Mouse (Mus musculus) lung, adult 18-20 months (tissue): ENCODE data around the gene Ttc3.
"Not testable (repeated sequence)": the region's sequence is repeated elsewhere in the genome, so short reads cannot be mapped to it uniquely, and the experiment has no call there.

Source experiments
- DNase-seq, 2 experiments: peaks; one replicate each; pipeline ENCODE4 v3.0.0; 2022; ENCODE audit warnings: mixed read lengths in 2 of 2

Gene Ttc3

DNA sequence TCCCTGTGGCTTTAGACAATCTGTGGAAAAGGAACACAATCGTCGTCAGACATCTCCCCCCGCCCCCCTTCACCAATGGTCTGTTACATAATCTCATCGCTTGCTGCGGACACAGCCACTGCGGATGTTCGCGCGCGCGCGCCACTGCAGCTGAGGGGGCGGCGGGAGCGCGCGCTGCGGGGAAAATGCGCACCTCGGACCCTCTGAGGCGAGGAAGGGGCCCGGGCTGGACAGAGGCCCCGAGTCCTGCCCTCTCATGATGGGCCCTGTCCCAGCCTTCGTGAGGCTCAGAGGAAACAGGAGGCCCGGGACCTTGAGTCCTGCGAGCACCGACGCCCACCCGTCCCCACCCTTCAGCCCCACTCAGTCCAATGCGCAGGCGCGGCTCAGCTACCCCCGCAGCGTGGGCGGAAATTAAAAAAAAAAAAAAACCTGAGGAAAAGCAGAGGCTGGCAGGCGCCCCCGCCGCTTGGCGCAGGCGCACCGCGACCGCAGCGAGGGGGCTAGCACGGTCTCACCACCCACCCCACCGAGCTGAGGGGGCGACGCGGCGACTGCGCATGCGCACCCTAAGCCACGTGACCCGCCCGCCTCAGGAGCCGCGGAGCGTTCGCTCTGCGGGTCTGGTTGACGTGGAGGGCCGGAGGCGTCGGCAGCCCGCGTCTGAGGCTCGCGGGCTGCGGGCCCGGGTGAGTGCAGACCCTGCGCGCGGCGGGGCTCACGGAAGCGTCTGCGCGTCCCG lies at the start of gene Ttc3:
Gene Ttc3, plus strand, starts transcription at position 446 of the 742 bp plus-strand sequence.
- DNase-seq: peak; percentile 89

DNA sequence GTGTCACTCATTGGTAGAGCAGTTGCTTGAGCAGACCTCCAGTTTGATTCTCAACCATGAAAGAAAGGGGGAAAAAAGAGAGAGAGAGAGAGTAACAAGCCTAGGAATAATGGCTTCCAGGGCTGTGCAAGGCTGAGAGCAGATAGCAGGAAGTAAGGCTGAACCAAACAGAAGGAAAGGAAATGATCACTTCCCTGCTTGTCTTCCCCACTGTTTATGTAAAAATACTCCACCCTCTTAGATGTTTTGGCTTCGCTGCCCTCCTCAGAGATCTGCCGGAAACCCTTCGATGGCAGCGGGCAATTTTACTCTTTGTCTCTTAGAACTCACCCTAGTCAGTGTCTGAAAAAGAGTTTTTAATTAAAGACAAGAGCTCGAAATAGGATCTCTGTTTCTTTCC lies 46.7 kb upstream of the Ttc3 start:
- DNase-seq: peak in 1 of 2 experiments; percentile 30

DNA sequence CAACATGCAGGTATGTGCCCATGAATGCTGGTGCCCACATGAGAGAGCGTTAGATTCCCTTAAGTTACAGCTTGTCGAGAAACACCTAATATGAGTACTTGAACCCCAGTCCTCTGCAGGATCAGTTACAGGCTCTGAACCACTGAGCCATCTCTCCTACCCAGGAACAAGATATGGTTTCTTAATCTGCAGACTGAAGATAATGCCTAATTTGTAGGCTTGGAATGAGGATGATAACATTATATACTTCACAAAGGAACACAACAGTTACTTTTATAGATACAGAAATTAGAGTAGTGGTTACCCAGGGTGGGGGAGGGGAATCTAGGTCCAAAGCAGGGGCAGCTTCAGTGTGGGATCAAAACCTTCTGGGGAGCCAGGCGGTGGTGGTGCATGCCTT lies 44.4 kb upstream of the Ttc3 start:
- no peak for DNase-seq

DNA sequence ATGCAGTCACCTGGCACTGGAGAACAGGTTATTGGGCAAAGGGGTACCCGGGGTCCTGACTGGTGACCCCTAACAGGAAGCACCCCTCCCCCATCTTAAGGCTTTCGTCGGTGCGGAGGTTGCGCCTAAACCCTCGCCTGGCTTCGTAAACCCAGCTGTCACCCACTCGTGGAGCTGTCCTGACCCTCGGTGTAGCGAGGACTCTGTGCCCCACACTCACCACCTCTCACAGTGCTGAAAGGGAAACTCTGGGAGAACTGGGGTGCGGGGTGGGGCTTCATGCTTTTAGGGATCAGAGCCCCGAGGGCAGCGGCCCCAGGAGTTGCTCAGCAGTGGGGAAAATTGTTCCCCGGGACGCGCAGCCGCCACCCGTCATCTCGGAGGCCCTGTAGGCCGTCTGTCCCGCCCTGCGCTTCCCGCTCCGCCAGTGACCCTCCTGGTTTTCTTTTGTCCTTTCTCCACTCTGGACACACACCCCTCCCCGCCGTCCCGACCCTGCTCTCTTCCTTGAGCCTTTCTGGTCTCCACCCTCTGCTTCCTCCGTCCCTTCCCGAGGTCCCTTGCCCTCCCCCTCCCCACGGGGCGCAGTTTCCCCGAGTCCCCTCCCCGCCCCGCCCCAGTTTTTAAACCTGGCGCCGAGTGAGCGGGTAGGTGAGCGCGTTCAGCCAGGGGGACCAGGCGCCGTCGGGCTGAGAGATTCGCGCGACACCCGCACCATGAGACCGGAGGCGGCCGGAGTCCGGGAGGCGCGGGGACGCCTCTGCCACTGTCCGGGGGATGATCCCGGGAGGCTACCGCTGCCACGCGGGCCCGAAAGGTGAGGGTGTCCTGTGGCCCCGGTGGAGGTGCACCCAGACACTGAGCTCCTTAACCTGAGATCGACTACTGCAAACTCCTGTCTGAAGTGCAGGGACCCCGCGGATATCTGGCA lies 42.4 kb upstream of the Ttc3 start, which contains the start of gene Ripply3:
Gene Ripply3, plus strand, starts transcription at position 640 of the 931 bp plus-strand sequence.
- DNase-seq: peak; percentile 84 to 89

DNA sequence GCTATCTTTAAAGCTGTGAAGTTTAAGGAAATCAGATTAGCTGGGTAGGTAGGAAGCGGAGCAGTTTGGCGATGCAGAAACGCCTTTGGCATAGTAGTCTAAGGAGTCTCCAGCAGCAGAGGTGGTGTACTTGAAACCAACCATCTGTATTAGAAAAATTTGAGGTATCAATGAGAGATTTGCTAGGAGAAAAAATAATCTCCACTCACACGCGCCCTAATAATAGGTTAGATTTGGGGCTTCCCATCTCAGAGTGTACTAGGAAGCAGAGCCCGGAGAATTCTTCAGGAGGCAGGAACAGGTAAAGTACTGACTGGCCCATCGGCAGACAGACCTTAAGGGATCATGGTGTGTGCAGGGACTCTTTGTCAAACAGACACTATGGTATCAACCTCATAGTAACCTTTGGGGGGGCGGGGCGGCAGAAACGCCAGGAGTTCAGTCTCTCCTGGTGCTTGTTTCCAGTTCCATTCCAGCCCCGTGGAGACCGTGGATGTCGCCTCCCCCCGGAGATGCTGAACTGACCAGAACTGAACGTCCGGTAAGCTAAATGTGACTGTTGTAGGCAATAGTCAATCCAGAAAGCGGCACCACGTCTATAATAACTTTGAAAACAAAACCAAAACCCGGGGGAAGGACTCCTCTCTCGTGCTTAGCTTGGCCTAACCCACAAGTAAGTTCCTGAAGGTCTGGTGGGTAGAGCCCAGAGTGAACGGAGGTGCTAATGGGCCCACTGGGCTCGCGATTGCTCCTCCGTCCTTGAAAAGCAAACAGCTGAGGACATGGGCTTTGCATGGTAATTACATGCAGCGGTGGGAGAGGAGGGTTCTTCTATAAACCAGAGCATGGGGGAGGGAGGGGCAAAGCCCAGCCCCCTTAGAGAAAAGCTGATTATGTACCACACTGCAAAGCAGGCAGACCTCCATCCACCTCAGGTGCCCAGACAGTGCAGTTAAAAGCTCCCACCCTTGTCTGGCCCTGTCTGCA lies 41.2 kb upstream of the Ttc3 start:
- no peak for DNase-seq

DNA sequence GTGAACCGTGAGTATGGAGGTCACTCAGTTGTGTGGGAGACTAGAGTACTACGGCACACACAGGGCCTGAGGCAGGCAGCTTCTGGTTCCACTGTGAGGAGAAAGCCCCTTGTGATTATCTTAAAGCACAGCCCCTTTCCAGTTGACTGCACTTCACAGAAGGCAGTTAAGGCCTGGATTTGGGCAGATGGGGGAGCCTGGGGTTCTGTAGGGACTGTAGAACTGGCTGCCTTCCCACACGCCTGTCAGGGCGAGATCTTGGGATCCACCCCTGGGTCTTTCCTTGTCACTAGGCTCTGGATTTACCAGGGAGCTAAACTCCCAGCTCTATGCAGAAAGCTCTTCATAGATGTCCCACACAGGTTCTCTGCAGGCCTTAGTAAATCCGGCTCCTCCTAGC lies 40.0 kb upstream of the Ttc3 start:
- no peak for DNase-seq

DNA sequence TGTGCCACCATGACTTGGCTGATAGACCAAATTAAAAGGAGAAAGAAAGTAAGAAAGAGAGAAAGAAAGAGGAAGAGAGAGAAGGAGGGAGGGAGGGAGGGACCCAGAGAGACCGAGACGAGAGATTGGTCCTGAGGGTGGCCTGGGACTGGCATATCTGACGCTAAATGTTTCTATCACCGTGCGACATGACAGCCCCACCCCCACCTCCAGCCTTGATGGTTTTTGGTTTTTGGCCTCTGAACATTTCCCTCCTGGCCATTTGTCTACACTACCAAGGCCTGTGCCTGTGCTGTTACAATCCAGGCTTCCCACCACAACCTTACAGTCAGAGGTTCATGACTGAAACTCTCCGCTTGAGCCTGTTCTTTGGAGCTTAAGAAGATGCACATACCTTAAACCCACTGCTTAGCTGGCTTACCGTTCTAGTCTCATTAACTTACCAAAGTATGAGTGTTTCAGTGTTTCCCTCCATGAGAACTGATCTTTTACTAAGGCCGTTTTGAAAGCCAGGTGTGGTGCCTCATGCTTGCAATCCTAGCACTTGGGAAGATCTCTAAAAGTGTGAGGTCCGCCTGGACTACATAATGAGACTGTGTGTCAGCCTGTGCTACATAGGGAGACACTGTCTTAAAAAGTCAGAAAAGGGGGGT lies 39.1 kb upstream of the Ttc3 start:
- no peak for DNase-seq

DNA sequence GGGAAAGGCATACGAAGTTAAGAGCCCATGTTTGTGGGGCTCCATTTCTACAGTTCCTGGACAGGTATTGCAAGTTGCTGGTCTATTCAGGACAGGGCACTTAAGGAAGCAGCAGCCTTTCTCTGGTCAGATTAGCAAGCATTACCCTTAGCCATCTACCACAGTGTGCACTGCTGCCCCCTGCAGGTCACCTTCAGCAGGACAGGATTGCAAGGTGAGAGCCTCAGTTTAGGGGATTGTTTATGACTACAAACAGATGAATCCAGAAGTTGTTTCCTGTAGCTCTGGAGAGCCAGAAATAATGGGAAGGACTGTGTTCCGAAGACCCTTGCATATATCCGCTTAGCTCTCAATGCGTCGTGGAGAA lies 38.5 kb upstream of the Ttc3 start:
- DNase-seq: peak; percentile 68 to 78

DNA sequence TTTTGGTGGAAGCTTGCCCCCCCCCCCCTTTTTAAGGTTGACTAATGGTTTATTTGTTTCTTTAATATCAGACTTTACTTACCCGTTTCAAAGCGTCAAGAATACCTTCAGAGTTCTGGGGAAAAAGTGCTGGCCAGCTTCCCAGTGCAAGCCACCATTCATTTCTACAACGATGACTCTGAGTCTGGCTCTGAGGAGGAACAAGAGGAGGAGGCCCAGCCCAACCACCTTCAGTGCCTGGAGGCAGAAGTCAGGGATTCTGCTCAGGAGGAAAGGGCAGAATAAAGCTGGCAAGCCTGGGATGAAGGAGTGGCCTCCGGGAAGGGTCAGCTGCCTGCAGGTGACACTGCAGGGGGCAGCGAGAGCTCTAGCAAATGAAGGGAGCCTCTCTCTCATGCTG lies 34.8 kb upstream of the Ttc3 start:
- no peak for DNase-seq

DNA sequence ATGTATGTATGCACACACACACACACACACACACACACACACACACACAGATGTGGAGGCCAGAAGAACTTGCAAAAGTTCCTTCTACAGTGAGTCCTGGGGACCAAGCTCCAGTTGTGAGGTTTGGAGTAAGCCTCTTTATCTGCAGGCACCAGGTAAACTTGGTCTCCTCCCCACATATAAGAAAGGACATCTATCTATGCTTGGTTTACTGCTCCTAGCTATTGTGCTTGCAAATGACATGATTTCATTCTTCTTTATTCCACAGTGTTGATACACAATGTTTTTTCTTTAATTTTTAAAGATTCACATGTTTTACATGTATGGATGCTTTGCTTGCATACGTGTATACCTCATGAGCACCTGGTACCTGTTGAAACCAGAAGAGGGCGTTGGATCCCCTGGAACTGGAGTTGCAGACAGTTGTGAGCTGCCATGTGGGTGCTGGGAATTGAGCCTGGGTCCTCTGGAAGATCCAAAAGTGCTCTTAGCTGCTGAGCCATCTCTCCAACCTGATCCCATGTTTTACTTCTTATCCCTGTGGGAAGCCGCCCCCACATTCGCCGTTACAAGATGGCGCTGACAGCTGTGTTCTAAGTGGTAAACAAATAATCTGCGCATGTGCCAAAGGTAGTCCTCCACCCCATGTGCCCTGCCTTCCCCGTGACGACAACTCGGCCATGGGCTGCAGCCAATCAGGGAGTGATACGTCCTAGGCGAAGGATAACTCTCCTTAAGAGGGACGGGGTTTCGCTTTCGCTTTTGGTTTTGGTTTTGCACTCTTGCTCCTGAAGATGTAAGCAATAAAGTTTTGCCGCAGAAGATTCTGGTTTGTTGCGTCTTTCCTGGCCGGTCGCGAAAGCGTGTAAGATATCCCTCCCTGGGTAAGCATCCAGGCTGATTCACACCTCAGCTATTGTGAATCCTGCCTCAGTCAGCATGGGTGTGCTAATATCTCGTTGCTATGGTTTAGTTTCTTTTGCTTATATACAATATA lies 31.0 kb upstream of the Ttc3 start:
- not testable (repeated sequence) for DNase-seq

DNA sequence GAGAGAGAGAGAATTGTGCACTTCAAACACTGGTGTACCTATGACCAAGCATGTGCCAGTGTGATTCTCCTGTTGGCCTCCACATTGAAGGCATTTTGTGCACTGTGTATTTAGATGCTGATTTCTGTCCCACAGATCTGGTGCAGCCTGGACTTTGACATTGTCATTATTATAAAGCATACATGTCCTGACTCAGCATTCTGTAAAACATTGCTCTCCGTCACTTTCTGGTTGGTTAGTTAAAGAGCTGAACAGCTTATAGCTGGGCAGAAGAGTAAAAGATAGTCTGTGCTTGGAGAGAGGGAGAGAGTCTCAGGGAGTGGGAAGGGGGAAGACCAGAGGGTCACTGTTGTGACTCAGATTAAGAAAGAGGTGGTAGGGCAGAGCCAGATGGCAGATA lies 24.7 kb upstream of the Ttc3 start:
- no peak for DNase-seq

DNA sequence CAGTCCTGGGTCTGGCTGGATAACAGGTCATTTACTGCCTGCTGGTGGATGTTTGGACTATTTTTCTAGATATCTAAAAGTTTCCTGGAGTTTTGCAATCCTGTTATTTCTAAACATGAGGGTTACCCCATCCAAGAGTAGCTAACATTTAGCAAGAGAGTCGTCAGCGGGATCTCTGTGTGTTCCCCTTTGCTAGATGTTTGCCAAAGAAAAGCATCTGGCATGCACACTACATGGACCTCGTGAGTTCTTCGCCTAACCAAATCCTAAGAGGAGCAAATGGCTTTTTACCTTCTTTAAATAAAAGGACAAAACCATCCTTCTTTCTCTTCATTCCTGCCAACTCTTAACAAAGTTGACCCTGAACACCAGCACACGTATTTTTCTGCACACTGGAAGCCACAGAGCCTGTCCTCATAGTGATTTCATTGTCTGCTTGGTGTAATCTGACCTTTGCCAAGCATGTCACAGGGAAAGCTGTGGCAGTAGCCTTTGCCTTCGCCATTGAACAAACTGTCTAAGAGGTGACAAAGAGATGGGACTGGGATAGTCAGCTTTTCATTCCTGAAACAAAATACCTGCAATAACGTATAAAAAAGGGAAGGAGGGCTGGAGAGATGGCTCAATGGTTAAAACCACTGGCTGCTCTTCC lies 23.2 kb upstream of the Ttc3 start:
- DNase-seq: no peak

DNA sequence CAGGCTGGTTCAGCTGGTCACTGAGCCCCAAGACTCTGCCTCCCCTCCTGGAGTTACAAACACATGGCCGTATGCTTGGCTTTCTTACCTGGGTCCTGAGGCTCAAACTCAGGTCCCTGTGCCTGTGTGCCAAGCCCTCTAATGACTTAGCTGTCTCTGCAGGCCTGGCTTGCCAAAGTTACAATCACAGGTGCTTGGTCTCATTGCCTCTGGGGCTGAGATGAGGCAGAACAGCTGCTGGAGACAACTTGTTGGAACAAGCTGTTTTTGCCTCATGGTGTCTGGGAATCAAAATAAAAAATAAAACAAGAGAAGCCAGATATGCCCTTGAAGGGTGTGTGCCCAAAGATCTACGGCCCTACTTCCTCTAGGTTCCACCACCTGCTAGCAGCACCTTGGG lies 21.6 kb upstream of the Ttc3 start:
- no peak for DNase-seq

DNA sequence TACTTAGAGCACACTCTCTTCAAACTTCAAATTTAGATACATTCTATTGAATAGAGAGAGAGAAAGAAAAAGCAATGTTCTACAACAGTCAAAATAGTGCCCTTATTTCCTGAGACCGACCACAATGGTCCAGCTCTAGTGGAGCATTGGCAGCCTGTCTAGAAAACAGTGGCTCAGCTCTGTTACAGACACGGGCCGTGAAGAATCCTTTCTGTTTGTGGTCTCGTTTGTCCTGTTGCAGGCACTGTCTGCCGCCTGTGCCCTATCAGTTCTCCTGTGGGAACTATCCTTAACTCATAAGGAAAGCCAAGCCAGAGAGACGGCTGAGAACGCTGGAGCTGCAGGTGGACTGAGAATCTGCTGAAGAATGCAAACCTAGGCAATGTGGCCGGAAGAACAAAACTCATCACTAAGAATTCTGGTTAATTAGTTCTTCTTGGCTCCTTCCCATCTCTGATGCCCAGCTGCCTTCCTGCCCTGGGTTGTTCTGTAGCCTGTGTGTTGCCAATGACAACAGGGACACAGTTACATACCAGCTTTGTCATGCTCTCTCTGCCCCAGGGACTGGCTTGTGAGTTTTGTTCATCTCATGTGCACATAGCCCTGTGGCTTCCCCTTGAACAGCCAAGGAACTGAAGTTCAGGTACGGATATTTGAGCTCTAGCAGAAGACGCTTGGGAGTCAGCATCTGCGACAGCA lies 20.7 kb upstream of the Ttc3 start:
- DNase-seq: no peak

DNA sequence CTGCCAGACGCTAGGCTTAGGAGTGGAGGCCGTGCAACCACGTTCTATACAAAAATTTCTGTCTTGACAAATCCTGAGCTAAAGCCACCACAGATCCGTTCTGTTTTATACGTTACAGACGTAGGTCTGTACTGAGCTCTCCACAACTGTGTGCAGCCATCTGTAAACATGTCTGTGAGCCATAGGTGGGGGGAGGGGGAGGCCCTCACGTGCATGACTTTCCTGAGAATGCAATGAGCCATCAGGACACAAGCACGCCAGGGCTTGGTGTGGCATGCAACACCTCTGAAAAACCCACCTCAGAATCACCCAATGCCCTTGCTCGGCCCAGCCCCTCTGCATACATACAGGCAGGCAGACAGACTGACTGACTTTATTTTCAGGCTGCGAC lies 20.1 kb upstream of the Ttc3 start:
- no peak for DNase-seq

DNA sequence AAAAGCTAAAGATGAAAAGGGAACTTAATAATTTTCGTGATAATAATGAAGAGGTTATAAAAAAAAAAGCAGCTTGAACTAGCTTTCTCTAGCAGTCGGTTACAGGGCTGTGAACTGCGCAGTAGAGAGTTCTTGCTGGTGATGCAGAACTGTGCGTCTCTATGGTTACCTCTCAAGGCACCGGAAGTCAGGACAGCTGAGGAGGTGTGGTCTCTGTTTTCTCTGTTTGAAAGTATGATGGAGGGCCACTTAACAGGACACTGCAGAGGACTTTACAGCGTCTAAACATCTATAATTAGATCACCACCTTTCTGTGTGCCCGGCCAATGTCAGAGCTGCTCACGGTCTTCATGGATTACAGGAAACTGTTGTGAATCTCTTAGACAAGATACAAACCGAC lies 16.0 kb upstream of the Ttc3 start:
- peak; percentile 14 to 15 for DNase-seq

DNA sequence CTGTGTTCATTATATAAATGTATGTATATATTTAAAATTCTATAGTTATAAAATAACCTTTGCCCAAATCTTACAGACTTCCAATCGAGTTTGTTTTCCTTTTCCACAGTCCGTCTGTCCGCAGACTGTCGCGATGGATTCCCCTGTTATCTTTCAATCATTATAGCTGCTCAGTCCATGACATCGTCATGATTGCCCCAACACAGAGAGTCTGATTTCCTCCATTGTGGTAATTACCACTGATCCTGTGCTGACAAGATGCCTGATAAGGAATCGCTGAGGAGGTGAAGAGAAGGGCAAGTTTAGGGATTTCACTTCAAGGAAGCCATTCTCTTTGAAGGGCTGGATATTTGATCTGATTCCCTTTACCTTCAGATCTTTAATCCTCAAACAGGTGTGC lies 14.4 kb upstream of the Ttc3 start:
- DNase-seq: no peak

DNA sequence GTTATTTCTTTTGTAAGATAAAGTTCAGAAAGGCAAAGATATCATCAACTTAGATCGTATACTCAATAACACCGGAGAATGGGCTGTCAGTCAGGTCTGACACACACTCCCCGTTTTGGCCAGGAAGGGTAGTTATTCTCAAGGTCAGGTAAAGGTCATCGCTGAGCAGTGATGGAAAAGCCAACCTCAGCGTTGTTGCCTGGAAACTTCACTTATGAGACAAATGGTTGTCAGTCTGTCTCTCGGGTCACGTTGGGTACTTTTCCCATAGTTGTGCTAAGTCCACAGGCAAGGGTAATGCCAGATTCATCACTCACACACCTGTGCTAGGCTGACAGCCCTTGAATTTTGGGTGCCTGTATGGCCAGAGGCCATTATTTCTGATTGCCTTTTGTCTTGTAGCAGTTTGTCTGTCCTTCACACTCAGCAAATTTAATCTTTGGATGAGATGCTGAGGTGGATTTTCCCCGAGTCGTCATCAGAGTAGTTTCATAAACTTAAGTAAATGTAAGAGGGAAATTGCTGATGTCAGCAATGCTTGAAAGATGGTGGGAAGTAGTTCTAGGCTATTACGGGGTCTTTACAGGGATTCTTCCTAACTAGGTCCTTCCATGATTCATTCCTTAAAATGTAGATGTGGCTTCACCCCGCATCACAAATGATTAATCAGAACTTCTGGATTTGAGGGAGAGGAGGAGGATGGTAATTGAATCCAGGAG lies 13.5 kb upstream of the Ttc3 start:
- no peak for DNase-seq

DNA sequence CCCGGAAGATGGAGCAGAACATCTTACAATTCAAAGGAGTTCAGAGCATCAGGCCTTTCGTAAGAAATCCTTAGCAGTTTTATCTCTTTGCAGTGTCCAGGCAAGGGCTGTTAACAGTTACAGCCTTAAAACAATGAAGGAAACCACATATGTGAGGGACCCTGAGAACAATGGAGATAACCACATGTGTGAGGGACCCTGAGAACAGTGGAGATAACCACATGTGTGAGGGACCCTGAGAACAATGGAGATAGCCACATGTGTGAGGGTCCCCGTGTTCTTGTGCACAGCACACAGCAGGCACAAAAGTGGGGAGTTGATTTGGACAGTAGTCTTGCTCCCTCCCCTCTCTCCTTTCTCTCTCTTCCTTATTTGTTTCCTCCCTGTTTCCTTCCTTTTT lies 12.3 kb upstream of the Ttc3 start:
- DNase-seq: no peak
